Mouse (Mus musculus): ENCODE results near the gene Wipf3. TPM values are rescaled to one million over a fixed set of nuclear protein-coding genes. Genes with fewer than 3 reads are reported as not detected.

Gene Wipf3
- total and polyA plus RNA-seq, 3 experiments = 0.64 to 1.3 (median 1.2) TPM

DNA sequence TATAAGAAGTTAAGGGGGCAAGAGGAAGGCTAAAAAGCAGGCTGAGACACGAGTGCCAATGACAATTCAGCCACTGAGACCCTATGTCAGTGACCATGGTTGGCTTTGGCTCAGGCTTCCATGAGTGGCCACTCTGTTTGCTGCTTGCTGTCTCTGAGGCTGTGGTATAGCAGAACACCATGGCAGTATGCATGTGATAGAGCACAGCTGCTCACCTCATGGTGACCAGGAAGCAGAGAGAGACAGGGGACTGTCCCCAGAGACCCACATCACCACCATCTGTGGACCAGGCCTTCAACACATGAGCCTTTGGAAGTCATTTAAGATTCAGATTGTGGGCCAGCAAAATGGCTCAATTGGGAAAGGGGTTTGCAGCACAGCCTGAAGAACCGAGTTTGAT is 114.2 kb downstream of the Wipf3 start:
- dilution Hi-C loops (cut with MboI; ENCODE audit: extremely low pct_ligation_motif_present, extremely low pct_unique_long_range_greater_than_20kb, low sequenced_read_pairs) (no loop called here), in situ Hi-C loops (cut with MboI; ENCODE audit: low pct_ligation_motif_present, low pct_unique_long_range_greater_than_20kb, low sequenced_read_pairs) (no loop called here)
- Histone ChIP-seq H3K9ac (ENCODE audit: insufficient read depth, low read depth) (no peak overlapping the region), H3K4me3 (replicated peaks in 1 of 3; ENCODE audit: low read depth in 2 of 3, low read length in 2 of 3, poor library complexity in 1 of 3) (no peak overlapping the region), H3K36me3 (replicated peaks in 1 of 2; ENCODE audit: control insufficient read depth in 1 of 2, insufficient read depth in 1 of 2, low read length in 1 of 2) (no peaks in the 10 kb centered on the region), H3K4me2 (ENCODE audit: insufficient read depth, low read depth, poor library complexity, severe bottlenecking) (no peak overlapping the region), H3K79me2 (replicated peaks; ENCODE audit: control insufficient read depth, extremely low read depth, insufficient read depth, poor library complexity, severe bottlenecking) (no peaks in the 10 kb centered on the region), H3K9me3 (replicated peaks; ENCODE audit: low read length) (peaks cover 10% of the 10 kb centered on the region), H3K27ac (ENCODE audit: insufficient read depth, low read depth) (no peak overlapping the region), H3K27me3 (replicated peaks) (no peaks in the 10 kb centered on the region), H3K4me1 (ENCODE audit: control insufficient read depth in 1 of 2, insufficient read depth in 2 of 2) (peaks cover 5 to 18% of the 10 kb centered on the region in 2 experiments)
- TF ChIP-seq BHLHE40 (IDR thresholded peaks at IDR 0.05; ENCODE audit: low read depth, low read length) (no peak), USF1 (IDR thresholded peaks at IDR 0.05; ENCODE audit: low read depth, low read length) (no peak), E2F4 (IDR thresholded peaks at IDR 0.05; ENCODE audit: insufficient replicate concordance, low read depth, low read length) (no peak), TCF12 (IDR thresholded peaks at IDR 0.05; ENCODE audit: low read depth, low read length) (no peak), EP300 (IDR thresholded peaks at IDR 0.05; ENCODE audit: low read length) (no peak), ZC3H11A (IDR thresholded peaks at IDR 0.05; ENCODE audit: low read depth, low read length) (no peak), TBP (conservative IDR thresholded peaks at IDR 0.05; ENCODE audit: low read depth, low read length) (no peak), NRF1 (IDR thresholded peaks at IDR 0.05; ENCODE audit: low read depth, low read length) (no peak), CHD2 (IDR thresholded peaks at IDR 0.05; ENCODE audit: low read length) (no peak), ZMIZ1 (IDR thresholded peaks at IDR 0.05; ENCODE audit: low read depth, low read length) (no peak), JUND (conservative IDR thresholded peaks at IDR 0.05; ENCODE audit: low read depth, low read length) (no peak), MXI1 (IDR thresholded peaks at IDR 0.05; ENCODE audit: low read depth, low read length) (no peak), RAD21 (IDR thresholded peaks at IDR 0.05; ENCODE audit: low read depth, low read length) (no peak), MYC (IDR thresholded peaks at IDR 0.05; ENCODE audit: low read depth, low read length) (no peak), ZKSCAN1 (IDR thresholded peaks at IDR 0.05; ENCODE audit: borderline replicate concordance, low read depth, low read length) (no peak), MAZ (IDR thresholded peaks at IDR 0.05; ENCODE audit: low read depth, low read length) (no peak), CHD1 (IDR thresholded peaks at IDR 0.05; ENCODE audit: low read depth, low read length) (no peak)
- DNase-seq (ENCODE audit: extremely low read depth) = peak; percentile 37

- TF ChIP-seq HCFC1 (IDR thresholded peaks at IDR 0.05; ENCODE audit: low read depth, low read length) (no peak), MYC (IDR thresholded peaks at IDR 0.05; ENCODE audit: low read depth, low read length) (no peak), SMC3 (IDR thresholded peaks at IDR 0.05; ENCODE audit: low read depth, low read length) (no peak), CTCF (conservative IDR thresholded peaks at IDR 0.05 in 1 of 2, IDR thresholded peaks at IDR 0.05 in 1 of 2; ENCODE audit: low read depth in 2 of 2, low read length in 2 of 2) (no peak), POLR2AphosphoS2 (IDR thresholded peaks at IDR 0.05; ENCODE audit: low read depth, low read length) (no peak), NRF1 (IDR thresholded peaks at IDR 0.05; ENCODE audit: low read depth, low read length) (no peak), MEF2A (IDR thresholded peaks at IDR 0.05; ENCODE audit: borderline replicate concordance, low read depth, low read length) (no peak), PAX5 (IDR thresholded peaks at IDR 0.05; ENCODE audit: low read length) (no peak), ETS1 (conservative IDR thresholded peaks at IDR 0.05; ENCODE audit: low read depth, low read length) (no peak), JUND (conservative IDR thresholded peaks at IDR 0.05; ENCODE audit: low read depth, low read length) (no peak)
- dilution Hi-C loops (cut with MboI; ENCODE audit: extremely low pct_ligation_motif_present, extremely low pct_unique_long_range_greater_than_20kb, low sequenced_read_pairs) (no loop called here), in situ Hi-C loops (cut with MboI; ENCODE audit: low pct_ligation_motif_present, low pct_unique_long_range_greater_than_20kb, low sequenced_read_pairs) (no loop called here)
- no peak overlapping the region for H3K4me2 ChIP-seq (ENCODE audit: insufficient read depth, low read depth, poor library complexity, severe bottlenecking)
- H3K27ac ChIP-seq (ENCODE audit: insufficient read depth, low read depth) = no peak overlapping the region
- peaks cover 2 to 15% of the 10 kb centered on the region in 2 experiments; a peak in 2 of 4 replicates for H3K4me1 ChIP-seq (ENCODE audit: control insufficient read depth in 1 of 2, insufficient read depth in 2 of 2)
- peaks cover 5% of the 10 kb centered on the region for H3K9me3 ChIP-seq (replicated peaks; ENCODE audit: low read length)
- H3K4me3 ChIP-seq (replicated peaks in 1 of 3; ENCODE audit: low read depth in 2 of 3, low read length in 2 of 3, poor library complexity in 1 of 3) = no peak overlapping the region
- H3K79me2 ChIP-seq (replicated peaks; ENCODE audit: control insufficient read depth, extremely low read depth, insufficient read depth, poor library complexity, severe bottlenecking) = no peaks in the 10 kb centered on the region
- H3K9ac ChIP-seq (ENCODE audit: insufficient read depth, low read depth) = no peak overlapping the region
- DNase-seq (ENCODE audit: extremely low read depth) = no peak
- H3K27me3 ChIP-seq (replicated peaks) = no peaks in the 10 kb centered on the region
- H3K36me3 ChIP-seq (replicated peaks in 1 of 2; ENCODE audit: control insufficient read depth in 1 of 2, insufficient read depth in 1 of 2, low read length in 1 of 2) = no peaks in the 10 kb centered on the region
Measured at GRCm38 (mm10) chr6:54548314-54549019, 119.1 kb downstream of the Wipf3 start.
